Mouse (Mus musculus): ENCODE measurements at regions not wholly inside any gene's neighbourhood (a gene's known extent, or its start where the extent isn't known, plus 50 kb on each side); places are given as distances from the start of the nearest gene placed in this dataset.

GRCm38 (mm10) chr16:42488745-42489144 lies 148.3 kb upstream of the Gap43 start:
- TF ChIP-seq CTCF (conservative IDR thresholded peaks at IDR 0.05 in 1 of 2, IDR thresholded peaks at IDR 0.05 in 1 of 2; ENCODE audit: low read depth in 2 of 2, low read length in 2 of 2), result no peak
- no peak for TF ChIP-seq ELF1 (IDR thresholded peaks at IDR 0.05; ENCODE audit: low read depth, low read length)
- no peak for TF ChIP-seq RAD21 (IDR thresholded peaks at IDR 0.05; ENCODE audit: low read depth, low read length)
- no peak for TF ChIP-seq POLR2A (IDR thresholded peaks at IDR 0.05; ENCODE audit: low read depth, low read length)
- TF ChIP-seq SIN3A (IDR thresholded peaks at IDR 0.05; ENCODE audit: low read length), result no peak
- TF ChIP-seq ZC3H11A (IDR thresholded peaks at IDR 0.05; ENCODE audit: low read depth, low read length), result no peak
- no peak for TF ChIP-seq EP300 (IDR thresholded peaks at IDR 0.05; ENCODE audit: low read length)
- TF ChIP-seq PAX5 (IDR thresholded peaks at IDR 0.05; ENCODE audit: low read length), result no peak
- no peak for TF ChIP-seq CHD2 (IDR thresholded peaks at IDR 0.05; ENCODE audit: low read length)
- no peak for TF ChIP-seq ETS1 (conservative IDR thresholded peaks at IDR 0.05; ENCODE audit: low read depth, low read length)
- TF ChIP-seq ZNF384 (IDR thresholded peaks at IDR 0.05; ENCODE audit: low read depth, low read length), result no peak
- TF ChIP-seq USF1 (IDR thresholded peaks at IDR 0.05; ENCODE audit: low read depth, low read length), result no peak
